Mouse (Mus musculus): ENCODE measurements at regions not wholly inside any gene's neighbourhood (a gene's known extent, or its start where the extent isn't known, plus 50 kb on each side); places are given as distances from the start of the nearest gene placed in this dataset.
"Not testable (repeated sequence)": the region's sequence is repeated elsewhere in the genome, so short reads cannot be mapped to it uniquely, and the experiment has no call there.

- CTCF ChIA-PET, POLR2A ChIA-PET: not testable (repeated sequence)
These were observed 121.0 kb downstream of the Rab10 start for GRCm38 (mm10) chr12:3188734-3189275.

GRCm38 (mm10) chr12:3188137-3188536 is 121.6 kb downstream of the Rab10 start:
- ChIA-PET CTCF (no interaction called here), POLR2A (no interaction called here)

GRCm38 (mm10) chr12:3173325-3173724 is 136.4 kb downstream of the Rab10 start:
- ChIA-PET POLR2A (interaction anchor here in 1 of 4 experiments (0.6 kb wide), 1 partner anchor 59 kb away, joined by 3 read pairs; no protein-coding TSS in a partner anchor), CTCF (no interaction called here)

GRCm38 (mm10) chr12:3169705-3170287 is 140.0 kb downstream of the Rab10 start:
- CTCF ChIA-PET, POLR2A ChIA-PET: not testable (repeated sequence)

GRCm38 (mm10) chr12:3161666-3162065 is 148.1 kb downstream of the Rab10 start:
- CTCF ChIA-PET, POLR2A ChIA-PET: not testable (repeated sequence)

- CTCF ChIA-PET, result not testable (repeated sequence)
- POLR2A ChIA-PET, result interaction anchor here in 1 of 4 experiments (0.6 kb wide), 1 partner anchor 12 kb away, joined by 3 read pairs; no protein-coding TSS in a partner anchor
These were observed 151.0 kb downstream of the Rab10 start for GRCm38 (mm10) chr12:3158771-3159170.

- POLR2A ChIA-PET, CTCF ChIA-PET: not testable (repeated sequence)
These were observed 156.1 kb downstream of the Rab10 start for GRCm38 (mm10) chr12:3153705-3154104.

- CTCF ChIA-PET, POLR2A ChIA-PET: not testable (repeated sequence)
These were observed 177.2 kb downstream of the Rab10 start for GRCm38 (mm10) chr12:3132553-3132952.

GRCm38 (mm10) chr12:3131149-3131751 is 178.5 kb downstream of the Rab10 start:
- CTCF ChIA-PET, POLR2A ChIA-PET: not testable (repeated sequence)

- CTCF ChIA-PET, result not testable (repeated sequence)
- POLR2A ChIA-PET, result interaction anchor here in 1 of 4 experiments (1.2 to 2.0 kb wide), 2 partner anchors 17 to 109 kb away, joined by 5 read pairs; no protein-coding TSS in a partner anchor
These were observed 182.4 kb downstream of the Rab10 start for GRCm38 (mm10) chr12:3127336-3127735.

- POLR2A ChIA-PET, result interaction anchor here in 2 of 4 experiments (0.6 to 0.7 kb wide), 2 partner anchors 14 to 385 kb away, joined by 3 to 6 read pairs; no protein-coding TSS in a partner anchor
- CTCF ChIA-PET, result no interaction called here
These were observed 185.7 kb downstream of the Rab10 start for GRCm38 (mm10) chr12:3124036-3124435.

- POLR2A ChIA-PET, result interaction anchor here in 3 of 4 experiments (0.7 to 1.7 kb wide), 4 partner anchors 13 to 126 kb away, joined by 3 to 6 read pairs (median 5); no protein-coding TSS in a partner anchor
- CTCF ChIA-PET, result interaction anchor here in 1 of 4 experiments (0.6 kb wide), 1 partner anchor 66 kb away, joined by 4 read pairs; no protein-coding TSS in a partner anchor
These were observed 199.2 kb downstream of the Rab10 start for GRCm38 (mm10) chr12:3110589-3110988.

- ChIA-PET POLR2A (interaction anchor here in 2 of 4 experiments (1.0 to 1.7 kb wide), 3 partner anchors 14 to 127 kb away, joined by 5 to 6 read pairs (median 5); no protein-coding TSS in a partner anchor), CTCF (interaction anchor here in 1 of 4 experiments (0.7 kb wide), 1 partner anchor 12 kb away, joined by 7 read pairs; no protein-coding TSS in a partner anchor)
These were observed 200.1 kb downstream of the Rab10 start for GRCm38 (mm10) chr12:3109671-3110070.

- CTCF ChIA-PET, POLR2A ChIA-PET: not testable (repeated sequence)
These were observed 207.8 kb downstream of the Rab10 start for GRCm38 (mm10) chr12:3101963-3102362.

GRCm38 (mm10) chr12:3098175-3098574 is 211.6 kb downstream of the Rab10 start:
- POLR2A ChIA-PET, result interaction anchor here in 1 of 4 experiments (0.9 kb wide), 1 partner anchor 201 kb away, joined by 3 read pairs; no protein-coding TSS in a partner anchor
- CTCF ChIA-PET, result interaction anchor here in 2 of 4 experiments (0.5 to 1.1 kb wide), 2 partner anchors 12 to 111 kb away, joined by 4 to 7 read pairs; no protein-coding TSS in a partner anchor

GRCm38 (mm10) chr12:3094509-3094908 is 215.3 kb downstream of the Rab10 start:
- CTCF ChIA-PET, result interaction anchor here in 1 of 4 experiments (0.6 kb wide), 1 partner anchor 230 kb away, joined by 3 read pairs; no protein-coding TSS in a partner anchor
- POLR2A ChIA-PET, result interaction anchor here in 1 of 4 experiments (0.5 kb wide), 1 partner anchor 16 kb away, joined by 3 read pairs; no protein-coding TSS in a partner anchor

GRCm38 (mm10) chr12:3092974-3093373 is 216.8 kb downstream of the Rab10 start:
- CTCF ChIA-PET, POLR2A ChIA-PET: not testable (repeated sequence)

GRCm38 (mm10) chr12:3049546-3049945 is 260.2 kb downstream of the Rab10 start:
- CTCF ChIA-PET, POLR2A ChIA-PET: not testable (repeated sequence)

- POLR2A ChIA-PET, CTCF ChIA-PET: not testable (repeated sequence)
These were observed 291.3 kb downstream of the Rab10 start for GRCm38 (mm10) chr12:3018446-3018845.

GRCm38 (mm10) chr12:3016777-3017176 is 293.0 kb downstream of the Rab10 start:
- CTCF ChIA-PET, POLR2A ChIA-PET: not testable (repeated sequence)
